Mouse (Mus musculus): ENCODE results near the gene Pbx1.

- TF ChIP-seq CTCF (IDR thresholded peaks at IDR 0.05; ENCODE audit: low read depth) = no peak
- TF ChIP-seq EP300 (IDR thresholded peaks at IDR 0.05; ENCODE audit: low read depth) = no peak
Observed at GRCm38 (mm10) chr1:168476216-168476897, 44.3 kb upstream of the Pbx1 start.
